Mouse (Mus musculus) embryonic facial prominence, embryonic 14.5 days (tissue): ENCODE measurements around the gene Tmprss7. TPM values are rescaled to one million over a fixed set of nuclear protein-coding genes. Genes with fewer than 3 reads are reported as not detected.
A peak's percentile ranks its signal among the peaks of the same experiment; 100 is the strongest.

Experiments
- ATAC-seq: fragments of 200-750 bp; cut with Nextera tagmentation; 2 replicates; pipeline ENCODE4 v1.8.0; 2017; ENCODE audit warnings: low read depth, moderate number of reproducible peaks, moderate TSS enrichment
- DNase-seq: peaks from one replicate; pipeline ENCODE4 v3.0.0-alpha.2; 2015; ENCODE audit warnings: low spot score
- H3K27ac ChIP-seq: fragments of 300-500 bp; sonication (generic); replicated peaks from 2 replicates; pipeline ENCODE4 v1.5.1; 2014; ENCODE audit warnings: low read depth, mild to moderate bottlenecking, low read length, moderate library complexity
- H3K27me3 ChIP-seq: fragments of 300-500 bp; sonication (generic); replicated peaks from 2 replicates; pipeline ENCODE4 v1.6.1; 2014; ENCODE audit warnings: low read length; ENCODE audit not compliant: control insufficient read depth, insufficient read depth
- H3K36me3 ChIP-seq: fragments of 300-500 bp; sonication (generic); 2 replicates; pipeline ENCODE4 v1.6.1; 2014; ENCODE audit warnings: low read length, mixed read lengths; ENCODE audit not compliant: control insufficient read depth, insufficient read depth
- H3K4me1 ChIP-seq: fragments of 300-500 bp; sonication (generic); 2 replicates; pipeline ENCODE4 v1.6.1; 2014; ENCODE audit warnings: antibody characterized with exemption, low read length; ENCODE audit not compliant: control insufficient read depth, insufficient read depth
- H3K4me2 ChIP-seq: fragments of 300-500 bp; sonication (generic); 2 replicates; pipeline ENCODE4 v1.6.1; 2014; ENCODE audit warnings: low read depth, mild to moderate bottlenecking, low read length, moderate library complexity, mixed read lengths
- H3K4me3 ChIP-seq: fragments of 300-500 bp; sonication (generic); 2 replicates; pipeline ENCODE4 v1.5.1; 2014; ENCODE audit warnings: low read depth, mild to moderate bottlenecking, low read length
- H3K9ac ChIP-seq: fragments of 300-500 bp; sonication (generic); 2 replicates; pipeline ENCODE4 v1.6.1; 2014; ENCODE audit warnings: low read depth, mild to moderate bottlenecking, low read length, moderate library complexity, mixed read lengths
- H3K9me3 ChIP-seq: fragments of 300-500 bp; sonication (generic); 2 replicates; pipeline ENCODE4 v1.6.1; 2016; ENCODE audit warnings: low read length; ENCODE audit not compliant: control insufficient read depth
- WGBS: fragments of 180-500 bp; shearing (Covaris S2); extraction: QIAGEN DNeasy Blood & Tissue Kit; methylation state at CpG from one replicate; pipeline ENCODE4 v1.1.7; 2014; 5-methylcytosine and 5-hydroxymethylcytosine counted together
- polyA plus RNA-seq: library from polyadenylated mRNA; unstranded; fragments of >200 nt; fragmentation: Nextera tagmentation; extraction: Ambion mirVana; gene quantifications from 2 replicates; pipeline ENCODE4 v1.2.1, GENCODE M21; 2014

The Tmprss7 gene
- polyA plus RNA-seq, 1 experiment from 2014 or later = not detected

- WGBS = 60% methylated on average over 5 of the region's 5 CpGs
- H3K4me1 ChIP-seq = no peaks in the 10 kb centered on the region
- H3K4me3 ChIP-seq = no peak overlapping the region
- DNase-seq (peak; percentile 80), ATAC-seq (no peak)
- no peaks in the 10 kb centered on the region for H3K27me3 ChIP-seq
- H3K9me3 ChIP-seq = no peaks in the 10 kb centered on the region
- H3K27ac ChIP-seq = no peak overlapping the region
- no peaks in the 10 kb centered on the region for H3K36me3 ChIP-seq
- H3K4me2 ChIP-seq = no peak overlapping the region
- no peak overlapping the region for H3K9ac ChIP-seq
These were observed 63.0 kb downstream of the Tmprss7 start for GRCm38 (mm10) chr16:45630347-45630960.

GRCm38 (mm10) chr16:45629497-45630105 lies 63.9 kb downstream of the Tmprss7 start:
- 77% methylated on average over 8 of the region's 8 CpGs for WGBS
- Histone ChIP-seq H3K4me1 (no peaks in the 10 kb centered on the region), H3K27me3 (no peaks in the 10 kb centered on the region), H3K27ac (no peak overlapping the region), H3K4me2 (no peak overlapping the region), H3K36me3 (no peaks in the 10 kb centered on the region), H3K9ac (no peak overlapping the region), H3K4me3 (no peak overlapping the region), H3K9me3 (no peaks in the 10 kb centered on the region)
- ATAC-seq (no peak), DNase-seq (no peak)

GRCm38 (mm10) chr16:45625342-45625741 lies 68.1 kb downstream of the Tmprss7 start:
- Histone ChIP-seq H3K4me2 (no peak overlapping the region), H3K9ac (no peak overlapping the region), H3K27ac (no peak overlapping the region), H3K27me3 (no peaks in the 10 kb centered on the region), H3K4me1 (no peaks in the 10 kb centered on the region), H3K4me3 (no peak overlapping the region), H3K9me3 (no peaks in the 10 kb centered on the region), H3K36me3 (no peaks in the 10 kb centered on the region)
- ATAC-seq (no peak), DNase-seq (no peak)
- WGBS = 73% methylated on average over 2 of the region's 2 CpGs

- Histone ChIP-seq H3K4me1 (no peaks in the 10 kb centered on the region), H3K9ac (no peak overlapping the region), H3K27ac (no peak overlapping the region), H3K4me2 (no peak overlapping the region), H3K27me3 (no peaks in the 10 kb centered on the region), H3K9me3 (no peaks in the 10 kb centered on the region), H3K4me3 (no peak overlapping the region), H3K36me3 (no peaks in the 10 kb centered on the region)
- DNase-seq (no peak), ATAC-seq (no peak)
- 79% methylated on average over 2 of the region's 2 CpGs for WGBS
These were observed 68.7 kb downstream of the Tmprss7 start for GRCm38 (mm10) chr16:45624791-45625190.

GRCm38 (mm10) chr16:45623230-45623629 lies 70.2 kb downstream of the Tmprss7 start:
- no peak overlapping the region for H3K4me3 ChIP-seq
- no peaks in the 10 kb centered on the region for H3K27me3 ChIP-seq
- no peak overlapping the region for H3K27ac ChIP-seq
- H3K9ac ChIP-seq = no peak overlapping the region
- H3K4me2 ChIP-seq = no peak overlapping the region
- ATAC-seq (no peak), DNase-seq (no peak)
- 89% methylated on average over 4 of the region's 4 CpGs for WGBS
- no peaks in the 10 kb centered on the region for H3K36me3 ChIP-seq
- no peaks in the 10 kb centered on the region for H3K9me3 ChIP-seq
- H3K4me1 ChIP-seq = no peaks in the 10 kb centered on the region

GRCm38 (mm10) chr16:45619751-45620375 lies 73.6 kb downstream of the Tmprss7 start:
- Histone ChIP-seq H3K9ac (no peak overlapping the region), H3K4me1 (no peaks in the 10 kb centered on the region), H3K4me3 (no peak overlapping the region), H3K27ac (no peak overlapping the region), H3K27me3 (no peaks in the 10 kb centered on the region), H3K4me2 (no peak overlapping the region), H3K36me3 (no peaks in the 10 kb centered on the region), H3K9me3 (no peaks in the 10 kb centered on the region)
- DNase-seq (no peak), ATAC-seq (no peak)
- 81% methylated on average over 8 of the region's 8 CpGs for WGBS

GRCm38 (mm10) chr16:45615944-45616343 lies 77.5 kb downstream of the Tmprss7 start:
- Histone ChIP-seq H3K36me3 (no peaks in the 10 kb centered on the region), H3K9ac (no peak overlapping the region), H3K27me3 (no peaks in the 10 kb centered on the region), H3K4me3 (no peak overlapping the region), H3K9me3 (no peaks in the 10 kb centered on the region), H3K27ac (no peak overlapping the region), H3K4me2 (no peak overlapping the region), H3K4me1 (no peaks in the 10 kb centered on the region)
- ATAC-seq (no peak), DNase-seq (no peak)
- 93% methylated on average over 1 of the region's 1 CpGs for WGBS

GRCm38 (mm10) chr16:45613247-45613646 lies 80.2 kb downstream of the Tmprss7 start:
- 73% methylated on average over 2 of the region's 2 CpGs for WGBS

More at GRCm38 (mm10) chr16:45613247-45613646, 80.2 kb downstream of the Tmprss7 start:
- Histone ChIP-seq H3K4me3 (no peak overlapping the region), H3K9me3 (no peaks in the 10 kb centered on the region), H3K36me3 (no peaks in the 10 kb centered on the region), H3K4me1 (no peaks in the 10 kb centered on the region), H3K4me2 (no peak overlapping the region), H3K27ac (no peak overlapping the region), H3K27me3 (no peaks in the 10 kb centered on the region), H3K9ac (no peak overlapping the region)
- peak; percentile 18; the same call in 1 of the 2 replicates for ATAC-seq
- no peak for DNase-seq
